Mouse (Mus musculus) right cerebral cortex, postnatal 14 days (tissue): Measurements from ENCODE around the gene Slc41a2.
"Not testable (repeated sequence)": the region's sequence is repeated elsewhere in the genome, so short reads cannot be mapped to it uniquely, and the experiment has no call there.

ENCODE experiments used
- DNase-seq: peaks from one replicate; pipeline ENCODE4 v3.0.0; 2022

The Slc41a2 gene

GRCm38 (mm10) chr10:83351779-83352178 is 14.1 kb upstream of the Slc41a2 start:
- DNase-seq: not testable (repeated sequence)

- no peak for DNase-seq
Measured at GRCm38 (mm10) chr10:83350689-83351088, 13.0 kb upstream of the Slc41a2 start.

DNA sequence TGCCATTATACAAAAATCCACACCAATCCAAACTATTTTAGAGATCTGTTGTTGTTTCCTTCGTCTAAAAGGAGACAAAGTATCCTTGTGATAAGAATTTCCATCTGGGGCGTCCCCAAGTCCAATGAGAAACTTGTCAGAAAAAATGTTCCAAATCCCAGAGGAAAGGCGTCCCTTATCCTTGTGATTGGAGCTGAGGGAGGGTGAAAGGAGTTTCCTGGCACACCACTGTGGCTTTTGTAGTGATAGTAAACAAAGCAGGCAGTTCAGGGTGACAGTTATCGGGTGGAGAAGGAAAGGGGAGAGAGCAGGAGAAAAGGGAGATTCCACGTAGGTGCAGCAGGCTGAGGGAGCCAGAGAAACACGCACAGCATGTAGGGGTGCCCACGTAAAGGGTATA is 9.8 kb upstream of the Slc41a2 start:
- DNase-seq: no peak

DNA sequence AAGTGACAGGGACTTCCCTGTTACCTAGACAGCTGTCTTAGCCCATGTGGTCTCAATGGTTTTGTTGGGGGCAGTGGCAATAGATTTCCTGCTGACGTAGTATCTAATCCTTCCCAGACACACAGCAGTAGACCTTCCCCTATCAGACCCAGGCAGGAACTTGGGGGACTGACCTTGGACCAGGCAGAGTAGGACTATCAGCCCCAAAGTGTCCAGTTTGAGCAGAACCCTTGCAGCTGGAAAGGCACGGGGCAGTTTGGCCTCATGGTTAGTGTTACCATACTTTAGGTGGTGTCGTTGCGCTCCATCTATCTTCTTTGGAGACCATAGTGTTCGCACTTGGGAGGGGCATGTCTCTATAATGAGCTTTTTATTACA is 8.7 kb upstream of the Slc41a2 start:
- DNase-seq: no peak

DNA sequence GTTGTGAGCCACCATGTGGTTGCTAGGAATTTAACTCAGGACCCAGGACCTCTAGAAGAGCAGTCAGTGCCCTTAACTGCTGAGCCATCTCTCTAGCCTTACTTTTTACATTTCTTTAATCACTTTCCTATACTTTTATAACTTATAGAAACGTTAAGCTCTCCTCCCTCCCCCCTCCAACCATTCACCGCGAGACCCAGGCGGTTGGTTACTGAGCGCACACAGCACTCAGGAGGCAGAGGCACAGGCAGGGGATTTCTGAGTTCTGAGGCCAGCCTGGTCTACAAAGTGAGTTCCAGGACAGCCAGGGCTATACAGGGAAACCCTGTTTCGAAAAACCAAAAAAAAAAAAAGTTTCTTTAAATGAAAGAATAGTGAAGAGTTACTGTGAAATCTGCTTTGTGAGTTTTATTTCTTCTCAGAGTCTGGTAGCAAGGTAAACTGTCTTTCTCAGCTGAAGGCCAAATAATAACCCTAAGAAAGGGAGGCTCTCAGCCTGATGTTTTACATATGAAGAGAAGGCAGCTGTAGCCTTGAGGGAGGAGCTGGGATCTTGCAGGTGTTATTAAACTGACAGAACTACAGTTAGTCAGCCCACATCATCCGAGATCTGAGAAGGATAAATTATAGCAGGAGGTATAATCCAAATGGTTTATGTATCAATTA is 8.1 kb upstream of the Slc41a2 start:
- DNase-seq: no peak

DNA sequence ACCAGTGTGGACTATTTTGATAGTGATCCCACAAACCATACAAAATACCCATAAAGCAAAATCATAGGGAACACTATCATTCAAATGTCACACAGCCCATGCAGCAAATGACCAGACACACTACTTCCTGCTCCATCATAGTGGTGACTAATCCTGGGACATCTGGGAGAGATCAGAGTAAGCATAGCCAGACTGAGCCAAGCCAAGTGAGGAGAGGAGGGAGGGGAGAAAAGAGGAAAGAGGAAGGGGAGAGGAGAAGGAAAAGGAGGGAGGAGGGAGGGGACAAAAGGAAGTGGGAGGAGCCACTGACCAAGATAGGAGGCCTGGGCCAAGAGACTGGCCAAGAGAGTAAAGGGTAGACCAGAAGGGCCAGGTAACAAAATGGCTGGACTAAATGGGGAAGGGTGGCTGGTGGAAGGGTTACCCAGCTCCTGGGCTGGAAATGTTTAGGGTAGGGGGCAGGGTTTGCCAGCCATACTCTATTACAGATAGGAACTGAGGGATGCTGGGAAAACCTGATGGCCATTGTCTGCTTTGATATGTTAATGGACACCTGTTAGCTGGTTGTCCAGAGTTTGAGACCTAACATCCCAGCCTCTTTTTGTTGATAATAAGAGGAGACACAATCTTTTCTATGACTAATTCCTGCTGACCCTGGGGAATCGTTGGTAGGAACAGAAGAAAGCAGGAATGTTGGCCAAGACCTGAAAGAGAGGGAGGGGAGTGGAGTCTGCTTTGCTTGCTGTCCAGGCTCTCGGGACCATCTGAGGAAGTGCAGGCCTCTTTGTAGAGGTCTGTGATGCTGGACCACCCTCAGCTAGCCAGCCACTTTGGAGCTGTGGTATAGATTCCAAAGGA is 6.4 kb upstream of the Slc41a2 start:
- no peak for DNase-seq

- DNase-seq: peak; percentile 28
Measured at GRCm38 (mm10) chr10:83343171-83343570, 5.5 kb upstream of the Slc41a2 start.

- DNase-seq: no peak
Measured at GRCm38 (mm10) chr10:83341226-83341625, 3.5 kb upstream of the Slc41a2 start.

GRCm38 (mm10) chr10:83337971-83338598 is 403 bp upstream of the Slc41a2 start:
- DNase-seq: no peak

- DNase-seq: no peak
Measured at GRCm38 (mm10) chr10:83336336-83336735, 1.3 kb downstream of the Slc41a2 start.

DNA sequence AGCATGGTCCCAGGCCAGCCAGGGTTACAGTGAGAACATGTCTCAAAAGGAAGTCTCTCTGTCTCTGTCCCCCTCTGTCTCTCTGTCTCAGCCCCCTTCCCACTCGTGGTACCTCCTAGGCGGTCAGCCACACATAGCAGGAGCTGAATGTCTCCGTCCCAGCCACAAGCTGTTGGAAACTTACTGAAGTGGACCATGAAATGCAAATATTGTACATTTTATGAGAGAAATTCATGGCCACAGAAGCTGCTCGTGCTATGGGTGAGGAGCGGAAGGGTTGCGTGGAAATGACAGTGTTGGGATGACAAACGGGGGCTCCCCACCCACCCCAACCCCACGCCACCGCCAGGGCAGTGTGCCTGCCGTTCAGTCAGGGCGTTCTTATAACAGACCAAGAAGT is 5.1 kb downstream of the Slc41a2 start:
- DNase-seq: no peak

DNA sequence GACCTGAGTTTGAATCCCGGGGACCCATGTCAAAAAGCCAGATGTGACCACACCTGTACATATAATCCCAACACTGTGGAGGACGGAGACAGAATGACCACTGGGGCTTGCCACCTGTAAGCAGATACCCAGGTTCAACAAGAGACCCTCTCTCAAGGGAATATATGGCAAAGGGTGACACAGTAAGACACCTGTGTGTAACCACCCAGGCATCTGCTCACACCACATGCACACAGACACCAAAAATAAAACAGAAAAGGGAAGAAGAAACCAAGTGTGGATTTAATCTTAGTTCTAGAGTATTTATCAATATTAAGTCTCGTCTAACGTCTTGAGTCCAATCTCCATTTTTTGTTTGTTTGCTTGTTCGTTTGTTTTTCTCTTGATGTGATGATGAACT is 5.9 kb downstream of the Slc41a2 start:
- no peak for DNase-seq

- DNase-seq: no peak
Measured at GRCm38 (mm10) chr10:83330336-83330735, 7.3 kb downstream of the Slc41a2 start.

DNA sequence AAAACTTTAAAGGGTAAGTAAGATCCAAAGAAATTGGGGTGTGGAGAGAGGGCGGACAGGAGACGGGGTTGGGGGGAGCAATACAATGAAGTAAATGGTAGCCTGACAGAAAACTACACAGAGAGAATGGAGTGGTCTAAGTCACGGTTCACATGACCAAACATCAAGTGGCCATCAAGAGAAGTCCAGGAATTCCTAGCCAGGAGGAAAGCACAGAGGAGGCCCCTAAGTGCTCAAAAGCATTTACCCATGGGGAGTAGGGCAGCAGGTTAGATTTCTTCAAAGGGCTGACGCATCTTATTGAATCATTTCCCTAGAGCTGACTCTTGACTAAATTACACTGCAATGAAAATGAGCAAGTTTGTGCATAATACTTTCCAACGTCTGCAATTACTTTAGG is 8.9 kb downstream of the Slc41a2 start:
- no peak for DNase-seq

- no peak for DNase-seq
Measured at GRCm38 (mm10) chr10:83326648-83327285, 10.9 kb downstream of the Slc41a2 start.

- DNase-seq: no peak
Measured at GRCm38 (mm10) chr10:83325903-83326302, 11.8 kb downstream of the Slc41a2 start.

DNA sequence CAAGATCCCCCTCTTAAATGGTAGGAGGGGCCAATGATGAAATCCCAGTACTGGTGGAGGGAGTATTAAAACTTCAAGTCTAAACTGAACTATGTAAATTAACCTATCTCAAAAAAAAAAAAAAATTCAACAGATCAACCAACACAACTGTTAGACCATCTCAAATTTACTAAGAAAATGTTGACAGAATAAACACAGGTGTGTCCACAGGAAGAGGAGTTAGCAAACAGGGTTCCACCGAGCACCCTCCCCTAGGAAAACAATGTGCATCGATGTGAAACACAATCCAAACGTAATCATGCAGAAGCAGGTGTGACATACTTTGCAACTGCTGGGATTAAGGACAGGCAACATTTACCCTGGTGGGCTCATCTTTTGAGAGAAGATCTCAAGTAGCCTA is 12.8 kb downstream of the Slc41a2 start:
- no peak for DNase-seq

DNA sequence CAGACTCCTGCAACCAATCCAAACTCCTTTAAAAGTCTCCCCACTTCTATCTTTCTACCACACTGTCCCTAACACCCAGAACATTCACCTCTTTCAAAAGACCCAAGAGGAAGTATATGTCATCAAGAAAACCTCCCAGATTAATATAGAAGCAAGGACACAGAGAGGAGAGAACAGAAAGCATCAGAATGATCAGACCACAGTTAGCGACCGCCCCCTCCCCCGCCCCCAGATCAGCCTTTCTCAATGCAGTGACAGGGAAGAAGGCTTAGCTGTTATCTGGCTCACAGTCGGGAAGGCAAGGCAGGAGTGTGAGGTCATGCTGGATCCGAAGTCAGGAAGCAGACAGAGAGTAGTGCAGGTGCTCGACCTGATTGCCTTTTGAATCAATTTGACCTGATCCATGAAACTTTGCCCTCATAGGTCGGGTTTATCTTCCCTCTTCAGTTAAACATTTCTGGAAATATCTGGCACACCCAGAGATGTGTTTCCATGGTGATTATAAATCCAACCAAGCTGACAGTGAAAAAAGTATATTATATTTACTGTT is 15.1 kb downstream of the Slc41a2 start:
- no peak for DNase-seq

- DNase-seq: no peak
Measured at GRCm38 (mm10) chr10:83321528-83321927, 16.2 kb downstream of the Slc41a2 start.

DNA sequence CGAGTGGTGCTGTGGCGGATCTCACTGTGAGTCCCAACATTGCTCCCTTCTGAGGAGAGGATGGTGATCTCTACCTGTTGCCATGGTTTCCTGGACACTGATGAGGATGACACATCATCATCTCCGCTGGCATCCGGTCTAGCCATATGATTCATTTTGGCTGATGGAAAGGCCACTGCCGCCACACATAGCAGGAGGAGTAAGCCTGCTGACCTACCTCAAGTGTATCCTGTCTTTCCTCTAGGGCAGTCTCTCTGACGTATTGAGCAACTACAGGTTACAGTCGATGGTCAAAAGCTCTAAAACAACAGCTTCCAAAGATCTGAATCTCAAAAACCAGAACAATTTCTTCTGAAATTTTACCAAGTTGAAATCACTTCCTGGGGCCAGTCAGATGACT is 16.8 kb downstream of the Slc41a2 start:
- no peak for DNase-seq

- DNase-seq: no peak
Measured at GRCm38 (mm10) chr10:83320396-83320795, 17.3 kb downstream of the Slc41a2 start.

DNA sequence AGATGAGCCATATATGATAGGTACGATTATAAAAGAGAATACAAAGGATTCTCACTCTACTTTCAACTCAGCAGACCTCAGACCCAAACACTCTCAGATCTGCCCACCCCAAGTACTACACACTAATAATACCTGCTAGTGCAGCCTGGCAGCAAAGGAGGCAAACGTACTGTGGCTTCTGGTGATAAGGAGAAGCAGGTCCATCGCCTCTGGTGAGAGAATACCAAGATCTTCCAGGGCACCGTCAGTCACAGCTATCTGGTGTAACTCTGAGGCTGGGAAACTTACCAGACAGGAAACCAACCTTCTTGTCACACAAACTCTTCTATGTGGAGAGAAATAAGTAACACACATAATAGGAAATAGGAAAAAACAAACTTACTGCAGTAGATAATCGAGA is 24.6 kb downstream of the Slc41a2 start:
- DNase-seq: no peak

DNA sequence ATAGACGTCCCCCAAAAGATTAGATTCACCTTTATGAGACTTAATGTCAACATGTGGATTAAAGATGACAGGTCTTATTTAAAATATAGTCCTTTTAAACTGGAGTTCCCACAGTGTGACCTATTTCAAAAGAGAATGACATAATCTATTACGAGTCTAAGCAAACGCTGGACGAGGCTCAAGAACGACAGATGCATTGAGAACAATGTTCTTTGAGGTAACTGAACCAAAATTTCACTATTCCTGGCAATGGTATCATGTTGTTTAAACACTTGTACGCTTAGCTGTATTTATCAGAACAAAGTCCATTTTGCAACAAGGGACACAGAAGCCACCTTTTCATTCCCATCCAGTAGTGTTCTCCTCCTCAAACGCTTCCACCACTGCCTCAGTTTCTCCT is 27.3 kb downstream of the Slc41a2 start:
- no peak for DNase-seq
